Mouse (Mus musculus) c-Kit-positive CD71-positive TER-119-positive erythroid progenitor cells, embryonic 14.5 days (primary cell): ENCODE measurements around the gene Krtap31-2.

ENCODE experiments used
- DNase-seq: peaks from one replicate; pipeline ENCODE4 v3.0.0-alpha.2; 2013; ENCODE audit warnings: low spot score

Krtap31-2 gene

DNA sequence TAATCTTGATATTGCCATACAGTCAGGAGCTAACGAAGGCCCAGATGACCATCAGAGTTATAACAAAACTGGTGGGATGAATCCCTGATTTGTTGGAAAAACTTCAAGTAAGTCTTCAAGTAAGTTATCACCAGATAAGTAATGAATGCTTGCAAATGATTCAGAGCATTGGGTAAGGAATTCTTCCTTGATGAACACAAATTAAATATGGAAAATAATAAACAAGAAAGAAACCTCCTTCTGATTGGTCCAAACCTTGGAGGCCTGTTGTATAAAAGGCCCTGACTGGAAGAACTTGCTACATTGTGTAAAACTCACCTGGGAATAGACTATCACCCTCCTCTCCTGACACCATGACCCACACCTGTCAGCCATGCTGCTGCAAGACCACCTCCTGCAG lies at the start of gene Krtap31-2:
Gene Krtap31-2 (plus strand): TSS at position 301 of the 400 bp plus-strand sequence.
- no peak for DNase-seq

DNA sequence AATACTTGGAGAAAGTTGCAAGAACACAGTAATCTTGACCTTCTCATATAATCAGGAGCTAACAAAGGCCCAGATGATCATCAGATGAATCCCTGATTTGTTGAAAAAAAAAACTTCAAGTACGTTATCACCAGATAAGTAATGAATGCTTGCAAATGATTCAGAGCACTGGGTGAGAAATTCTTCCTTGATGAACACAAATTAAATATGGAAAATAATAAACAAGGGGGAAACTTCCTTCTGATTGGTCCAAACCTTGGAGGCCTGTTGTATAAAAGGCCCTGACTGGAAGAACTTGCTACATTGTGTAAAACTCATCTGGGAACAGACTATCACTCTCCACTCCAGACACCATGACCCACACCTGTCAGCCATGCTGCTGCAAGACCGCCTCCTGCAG lies 28.5 kb upstream of the Krtap31-2 start, which contains the start of gene Krtap31-1:
Gene Krtap31-1 (plus strand): TSS at position 301 of the 400 bp plus-strand sequence.
- DNase-seq = no peak

DNA sequence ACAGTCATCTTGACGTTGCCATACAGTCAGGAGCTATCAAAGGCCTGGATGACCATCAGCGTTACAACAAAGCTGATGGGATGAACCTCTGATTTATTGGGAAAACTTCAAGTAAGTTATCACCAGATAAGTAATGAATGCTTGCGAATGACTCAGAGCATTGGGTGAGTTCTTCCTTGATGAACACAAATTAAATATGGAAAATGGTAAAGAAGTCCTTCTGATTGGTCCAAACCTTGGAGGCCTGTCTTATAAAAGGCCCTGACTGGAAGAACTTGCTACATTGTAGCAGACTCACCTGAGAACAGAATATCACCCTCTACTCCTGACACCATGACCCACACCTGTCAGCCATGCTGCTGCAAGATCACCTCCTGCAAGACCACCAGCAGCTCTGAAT lies 21.6 kb upstream of the Krtap31-2 start, which contains the start of gene Gm11565:
Gene Gm11565 (plus strand): TSS at position 301 of the 400 bp plus-strand sequence.
- DNase-seq = no peak

DNA sequence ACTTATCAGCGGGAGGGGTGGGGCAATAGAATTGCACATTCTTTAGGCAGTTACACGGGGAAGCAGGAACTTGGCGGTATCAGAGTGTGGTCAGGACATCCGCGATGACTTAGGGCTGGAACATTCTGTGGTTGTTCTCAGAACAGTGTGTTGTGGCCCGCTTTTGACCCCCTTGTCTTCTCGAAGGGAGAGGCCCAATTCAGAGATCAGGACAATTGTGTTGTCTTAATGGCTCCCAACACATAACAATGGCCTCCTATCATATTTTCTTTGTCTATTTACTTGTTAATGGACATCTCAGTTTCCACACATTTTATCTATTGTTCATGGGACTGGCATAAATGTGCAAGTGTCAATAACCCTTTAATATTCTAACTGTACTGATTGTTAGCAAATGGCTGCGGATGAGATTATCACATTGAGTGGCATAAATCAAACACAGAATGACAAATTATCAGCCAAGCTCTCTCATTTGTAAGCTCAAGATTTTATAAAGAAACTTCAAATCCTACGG lies 1.7 kb downstream of the Krtap31-2 start:
- DNase-seq = no peak

DNA sequence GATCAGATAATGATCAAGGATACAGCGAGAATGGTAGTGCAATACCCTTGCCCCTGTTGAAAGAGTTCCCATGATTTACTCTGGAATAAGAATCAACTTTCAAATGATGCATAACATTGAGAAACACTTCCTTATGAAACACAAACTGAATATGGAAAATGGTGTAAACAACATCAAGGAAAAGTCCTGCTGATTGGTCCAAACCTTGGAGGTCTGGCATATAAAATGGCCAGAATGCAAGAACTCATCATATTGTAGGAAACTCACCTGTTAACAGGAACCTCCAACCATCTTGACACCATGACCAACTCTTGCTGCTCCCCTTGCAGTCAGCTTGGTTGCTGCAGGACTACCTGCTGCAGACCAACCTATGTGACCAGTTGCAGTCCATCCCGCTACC lies 12.1 kb downstream of the Krtap31-2 start, which contains the start of gene Krtap9-5:
Gene Krtap9-5 (plus strand): TSS at position 301 of the 400 bp plus-strand sequence.
- DNase-seq = no peak

DNA sequence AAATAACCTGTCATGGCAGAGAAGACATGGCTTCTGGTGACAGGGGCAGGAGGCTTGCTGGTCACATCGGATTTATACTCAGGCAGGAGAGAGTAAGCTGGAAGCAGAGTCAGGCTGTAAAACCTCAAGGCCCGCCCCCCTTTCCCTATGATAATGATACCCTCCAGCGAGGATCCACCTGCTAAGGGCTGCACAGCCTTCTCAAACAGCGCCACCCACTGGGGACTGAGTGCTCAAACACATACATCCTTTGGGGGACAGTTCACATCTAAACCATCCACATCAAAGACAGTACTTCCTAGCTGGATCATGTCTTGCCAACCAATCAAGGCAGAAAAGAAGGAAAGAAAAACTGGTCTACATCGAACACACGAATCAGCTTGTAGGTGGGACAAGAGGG lies 28.1 kb downstream of the Krtap31-2 start:
- no peak for DNase-seq

DNA sequence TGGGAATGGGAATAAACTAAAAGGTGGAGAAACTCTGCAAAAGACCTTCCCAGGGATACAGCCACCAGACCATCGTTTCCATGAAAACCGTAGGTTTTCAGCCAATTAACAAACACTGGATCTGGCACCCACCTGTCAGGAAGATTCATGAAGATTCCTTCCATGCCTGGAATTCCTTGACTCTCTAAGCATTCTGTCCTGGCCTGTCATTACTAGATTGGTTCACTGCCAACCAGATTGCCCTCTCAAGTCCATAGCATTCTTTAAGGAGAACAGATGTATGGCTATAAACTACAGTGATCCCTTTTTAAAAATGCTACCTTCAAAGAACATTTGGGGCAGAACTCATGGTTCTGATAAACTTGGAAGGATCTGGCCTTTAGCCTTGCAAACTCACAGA lies 29.9 kb downstream of the Krtap31-2 start:
- no peak for DNase-seq

DNA sequence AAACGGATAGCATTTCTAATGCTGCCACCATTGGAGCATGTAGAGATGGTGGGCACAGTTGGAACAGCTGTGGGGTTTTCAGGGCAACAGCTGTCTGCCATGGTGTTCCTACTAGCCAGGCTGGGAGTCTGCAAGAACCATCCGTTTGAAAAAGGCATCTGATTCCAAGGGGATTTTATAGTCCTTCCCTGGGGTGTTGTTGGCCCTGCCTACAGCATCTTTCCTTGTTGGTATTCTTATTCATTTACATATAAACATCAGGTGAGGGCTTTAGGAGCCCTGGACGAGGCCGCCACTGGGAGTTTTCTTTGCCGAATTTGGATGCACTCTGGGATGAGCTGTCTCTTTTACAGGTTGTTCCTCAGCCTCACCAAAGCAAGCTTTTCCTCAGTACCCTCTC lies 42.9 kb downstream of the Krtap31-2 start, which contains the start of gene Krtap29-1:
Gene Krtap29-1 (minus strand): TSS at position 101 of the 400 bp plus-strand sequence.
- DNase-seq = no peak

DNA sequence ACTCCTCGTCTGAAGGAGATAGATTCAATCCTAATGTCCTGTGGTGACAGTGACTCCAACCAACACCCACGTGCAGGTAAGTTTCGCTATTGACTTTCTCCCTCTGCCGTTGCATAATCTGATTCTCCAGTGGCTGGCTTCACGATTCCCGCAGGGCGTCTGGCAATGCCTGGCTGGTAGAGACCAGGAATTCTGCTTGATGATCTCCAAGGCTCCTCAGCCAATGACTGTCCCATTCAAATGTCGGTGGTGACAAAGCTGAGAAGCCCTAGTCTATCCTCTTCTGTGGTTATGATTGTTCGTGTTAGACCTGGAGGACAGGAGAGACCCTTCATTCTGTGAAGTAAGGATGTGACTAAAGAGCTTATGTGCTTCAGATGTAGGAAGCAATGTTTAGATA lies 46.6 kb downstream of the Krtap31-2 start:
- no peak for DNase-seq

DNA sequence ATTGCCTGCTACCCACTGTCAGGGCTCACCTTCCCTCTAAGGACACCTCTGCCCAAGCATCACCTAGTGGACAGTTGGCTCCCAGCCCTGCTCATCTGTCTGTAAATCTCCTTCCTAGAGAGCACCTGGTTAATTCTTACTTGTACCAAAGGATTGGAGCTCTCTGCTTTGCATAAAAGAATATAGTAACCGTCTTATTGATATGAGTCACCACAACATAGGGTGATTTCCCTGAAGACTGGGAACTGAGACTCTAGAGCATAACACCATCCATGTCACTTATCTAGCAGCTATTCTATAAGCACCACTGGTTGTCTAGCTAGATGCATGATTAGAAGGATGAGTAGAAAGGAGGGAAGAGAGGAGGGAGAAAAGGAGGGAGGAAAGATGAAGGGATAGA lies 47.4 kb downstream of the Krtap31-2 start:
- no peak for DNase-seq

DNA sequence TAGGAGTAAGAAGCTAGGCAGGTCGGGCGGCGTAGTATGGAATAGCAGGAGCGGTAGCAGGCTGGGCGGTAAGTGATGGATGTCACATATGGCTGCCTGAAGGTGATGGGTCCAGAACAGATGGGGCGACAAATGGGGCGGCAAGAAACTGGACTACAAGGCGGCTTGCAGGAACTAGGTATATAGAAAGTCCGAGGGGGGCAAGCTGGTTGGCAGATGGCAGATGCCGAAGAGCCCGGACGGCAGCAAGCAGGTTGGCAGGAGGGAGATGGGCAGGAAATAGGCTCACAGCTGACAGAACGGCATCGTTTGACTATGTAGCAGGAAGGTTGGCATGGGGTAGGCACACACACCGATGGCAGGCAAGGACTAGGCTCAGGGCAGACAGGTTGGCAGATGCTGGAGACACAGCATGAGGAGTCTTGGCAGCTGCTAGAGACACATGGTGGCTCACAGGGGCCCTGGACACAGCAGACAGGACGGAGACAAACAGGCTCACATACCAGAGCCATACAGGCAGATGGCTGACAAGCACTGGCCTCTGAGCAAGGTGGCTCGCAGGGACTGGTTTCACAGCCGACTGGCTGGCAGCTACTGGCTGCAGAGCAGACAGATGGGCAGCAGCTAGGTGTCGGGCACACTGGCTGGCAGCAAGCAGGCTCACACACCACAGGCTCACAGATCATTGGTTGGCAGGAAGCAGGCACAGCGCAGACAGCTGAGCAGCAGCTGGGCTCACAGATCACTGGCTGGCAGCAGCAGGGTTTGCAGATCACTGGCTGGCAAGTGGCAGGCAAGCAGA lies 49.4 kb downstream of the Krtap31-2 start:
- DNase-seq = no peak

DNA sequence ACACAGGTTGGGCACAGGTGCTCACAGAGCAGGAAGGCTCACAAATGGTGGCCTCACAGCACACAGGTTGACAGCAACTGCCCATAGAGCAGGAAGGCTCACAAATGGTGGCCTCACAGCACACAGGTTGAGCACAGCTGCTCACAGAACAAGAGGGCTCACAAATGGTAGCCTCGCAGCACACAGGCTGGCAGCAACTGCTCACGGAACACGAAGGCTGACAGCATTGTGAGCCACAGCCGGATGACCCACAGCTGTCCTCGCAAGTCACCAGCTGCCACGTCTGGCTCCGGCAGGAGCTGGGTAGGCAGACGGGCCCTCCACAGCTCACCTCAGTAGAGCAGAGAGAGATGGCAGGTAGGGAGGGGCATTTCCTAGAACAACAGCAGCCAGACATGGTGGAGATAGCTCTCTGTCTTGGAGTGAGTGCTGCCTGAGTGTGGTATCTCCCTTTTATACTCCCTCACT lies 50.1 kb downstream of the Krtap31-2 start, which contains the start of gene Krtap16-1:
Gene Krtap16-1 (minus strand): TSS at position 418 of the 468 bp plus-strand sequence.
- no peak for DNase-seq
